ENCODE assay signal across 25 mouse cellular contexts in the genomic region with DNA sequence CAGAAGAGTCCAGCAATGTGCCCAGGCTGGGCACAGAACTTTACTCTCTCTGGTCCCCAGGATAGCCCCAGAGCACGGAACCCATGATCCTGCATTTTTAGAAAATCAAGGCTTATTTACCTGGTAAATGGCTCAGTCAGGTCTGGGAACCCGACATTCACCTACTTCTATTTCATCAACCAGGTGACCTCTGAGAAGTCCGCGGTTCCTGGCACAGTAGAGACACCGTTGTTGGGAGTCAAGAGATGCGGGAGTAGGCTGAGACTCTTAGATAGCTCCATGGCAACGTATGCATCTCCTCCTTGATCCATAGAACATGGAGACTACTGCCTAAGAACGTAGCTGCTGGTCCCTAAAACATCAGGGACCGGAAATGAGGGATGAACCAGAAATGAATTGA.
"Had no signal": no experiment of that assay in that cellular context is flagged by ENCODE, and none has a peak within 500 bp of the region (broad histone marks: within the 10 kb centered on the region; RNA-seq: fewer than 3 reads in every experiment).

No protein-coding gene starts in this region.

- H3K27me3 ChIP-seq: embryonic facial prominence, embryonic 12.5 days; forebrain, embryonic 15.5 days had no signal

- H3K9ac ChIP-seq: embryonic facial prominence, embryonic 12.5 days; embryonic facial prominence, embryonic 13.5 days; embryonic facial prominence, embryonic 15.5 days; forebrain, embryonic 12.5 days; forebrain, embryonic 13.5 days; forebrain, embryonic 15.5 days; forebrain, postnatal 0 days had no signal

- ATAC-seq: forebrain, embryonic 13.5 days; forebrain, embryonic 14.5 days; forebrain, embryonic 15.5 days; forebrain, embryonic 16.5 days; forebrain, postnatal 0 days had no signal

- H3K4me2 ChIP-seq: embryonic facial prominence, embryonic 12.5 days; embryonic facial prominence, embryonic 13.5 days; embryonic facial prominence, embryonic 15.5 days; forebrain, embryonic 12.5 days; forebrain, embryonic 13.5 days; forebrain, embryonic 15.5 days had no signal

- DNase-seq: cerebellum, adult 2 months; cerebellum, adult 8-10 months; cerebellum, adult 9-10 months; cerebellum, adult 9-11 months; cerebellum, postnatal 25 days; cerebellum, postnatal 36 days; embryo, embryonic 11 days; forebrain, postnatal 0 days; gastrocnemius, adult 2 months; gastrocnemius, postnatal 10 days; gastrocnemius, postnatal 14 days; gastrocnemius, postnatal 25 days; gastrocnemius, postnatal 36 days; heart, adult 18-20 months had no signal

- H3K27ac ChIP-seq: embryonic facial prominence, embryonic 12.5 days; embryonic facial prominence, embryonic 13.5 days; embryonic facial prominence, embryonic 15.5 days; forebrain, embryonic 10.5 days; forebrain, embryonic 12.5 days; forebrain, embryonic 13.5 days; forebrain, embryonic 15.5 days had no signal

- H3K36me3 ChIP-seq: embryonic facial prominence, embryonic 10.5 days; embryonic facial prominence, embryonic 12.5 days; embryonic facial prominence, embryonic 13.5 days; embryonic facial prominence, embryonic 15.5 days; forebrain, embryonic 10.5 days; forebrain, embryonic 12.5 days; forebrain, embryonic 15.5 days had no signal

- H3K9me3 ChIP-seq: embryonic facial prominence, embryonic 10.5 days; embryonic facial prominence, embryonic 12.5 days; embryonic facial prominence, embryonic 13.5 days; embryonic facial prominence, embryonic 15.5 days; forebrain, embryonic 10.5 days; forebrain, embryonic 12.5 days; forebrain, embryonic 13.5 days; forebrain, embryonic 15.5 days had no signal

- H3K4me3 ChIP-seq: embryonic facial prominence, embryonic 10.5 days; embryonic facial prominence, embryonic 12.5 days; embryonic facial prominence, embryonic 13.5 days; embryonic facial prominence, embryonic 15.5 days; erythroblast, embryonic 14.5 days; forebrain, embryonic 10.5 days; forebrain, embryonic 12.5 days; forebrain, embryonic 13.5 days; forebrain, embryonic 15.5 days; gastrocnemius, adult 2 months had no signal
